Mouse (Mus musculus) liver, embryonic 11.5 days (tissue): ENCODE measurements at regions not wholly inside any gene's neighbourhood (a gene's known extent, or its start where the extent isn't known, plus 50 kb on each side); places are given as distances from the start of the nearest gene placed in this dataset.

Experiments
- ATAC-seq: fragments of 200-750 bp; cut with Nextera tagmentation; replicated peaks from 2 replicates; pipeline ENCODE4 v1.8.0; 2017; ENCODE audit warnings: moderate number of reproducible peaks, mild to moderate bottlenecking, moderate TSS enrichment, moderate library complexity; ENCODE audit not compliant: low FRiP score
- DNase-seq: peaks from one replicate; pipeline ENCODE4 v3.0.0-alpha.2; 2017; ENCODE audit warnings: low spot score
- H3K27ac ChIP-seq: fragments of 300-500 bp; sonication (generic); 2 replicates; pipeline ENCODE4 v1.5.1; 2014; ENCODE audit warnings: mild to moderate bottlenecking, low read depth, low read length, control low read depth
- H3K27me3 ChIP-seq: fragments of 300-500 bp; sonication (generic); replicated peaks from 2 replicates; pipeline ENCODE4 v1.6.1; 2014; ENCODE audit warnings: low read length, mixed read lengths; ENCODE audit not compliant: control insufficient read depth, insufficient read depth
- H3K36me3 ChIP-seq: fragments of 300-500 bp; sonication (generic); 2 replicates; pipeline ENCODE4 v1.6.1; 2014; ENCODE audit warnings: mild to moderate bottlenecking, low read length, moderate library complexity, mixed read lengths; ENCODE audit not compliant: control insufficient read depth, insufficient read depth
- H3K4me1 ChIP-seq: fragments of 300-500 bp; sonication (generic); replicated peaks from 2 replicates; pipeline ENCODE4 v1.6.1; 2014; ENCODE audit warnings: low read length, mixed read lengths; ENCODE audit not compliant: control insufficient read depth, insufficient read depth
- H3K4me2 ChIP-seq: fragments of 300-500 bp; sonication (generic); 2 replicates; pipeline ENCODE4 v1.6.1; 2014; ENCODE audit warnings: mild to moderate bottlenecking, control low read depth, moderate library complexity
- H3K4me3 ChIP-seq: fragments of 300-500 bp; sonication (generic); 2 replicates; pipeline ENCODE4 v1.5.1; 2014; ENCODE audit warnings: low read depth, low read length, control low read depth
- H3K9ac ChIP-seq: fragments of 300-500 bp; sonication (generic); 2 replicates; pipeline ENCODE4 v1.6.1; 2014; ENCODE audit warnings: low read depth, low read length, control low read depth
- H3K9me3 ChIP-seq: fragments of 300-500 bp; sonication (generic); 2 replicates; pipeline ENCODE4 v1.6.1; 2016; ENCODE audit warnings: low read length, inconsistent platforms, mixed read lengths; ENCODE audit not compliant: control insufficient read depth
- WGBS: fragments of 180-500 bp; shearing (Covaris S2); extraction: QIAGEN DNeasy Blood & Tissue Kit; methylation state at CpG from one replicate; pipeline ENCODE4 v1.1.7; 2014; 5-methylcytosine and 5-hydroxymethylcytosine counted together

GRCm38 (mm10) chr5:119010048-119010447, 449.6 kb downstream of the Med13l start:
- H3K27me3 ChIP-seq: peaks cover 15% of the 10 kb centered on the region
- DNase-seq: no peak

GRCm38 (mm10) chr5:119015181-119015580, 454.7 kb downstream of the Med13l start:
- no peak for ATAC-seq

More at GRCm38 (mm10) chr5:119010048-119010447, 449.6 kb downstream of the Med13l start:
- Histone ChIP-seq H3K27ac (no peak overlapping the region), H3K36me3 (no peaks in the 10 kb centered on the region), H3K9me3 (no peaks in the 10 kb centered on the region; the same call in 1 of the 2 replicates), H3K9ac (no peak overlapping the region), H3K4me1 (peaks cover 5% of the 10 kb centered on the region; the same call in 1 of the 2 replicates), H3K4me2 (no peak overlapping the region), H3K4me3 (no peak overlapping the region)
- ATAC-seq: no peak
- WGBS: 45% methylated on average over 14 of the region's 14 CpGs

GRCm38 (mm10) chr5:119015606-119016255, 455.3 kb downstream of the Med13l start:
- no peak for ATAC-seq
- Histone ChIP-seq H3K9ac (no peak overlapping the region), H3K9me3 (no peaks in the 10 kb centered on the region; the same call in 1 of the 2 replicates), H3K4me1 (no peaks in the 10 kb centered on the region), H3K4me3 (no peak overlapping the region), H3K27ac (no peak overlapping the region), H3K27me3 (no peaks in the 10 kb centered on the region), H3K4me2 (no peak overlapping the region), H3K36me3 (no peaks in the 10 kb centered on the region)
- WGBS: 28% methylated on average over 15 of the region's 15 CpGs
- DNase-seq: no peak

More at GRCm38 (mm10) chr5:119015181-119015580, 454.7 kb downstream of the Med13l start:
- H3K4me3 ChIP-seq: no peak overlapping the region
- H3K9me3 ChIP-seq: no peaks in the 10 kb centered on the region; the same call in 1 of the 2 replicates
- H3K4me2 ChIP-seq: no peak overlapping the region
- H3K27me3 ChIP-seq: no peaks in the 10 kb centered on the region
- no peak for DNase-seq
- H3K36me3 ChIP-seq: no peaks in the 10 kb centered on the region
- no peaks in the 10 kb centered on the region for H3K4me1 ChIP-seq
- no peak overlapping the region for H3K27ac ChIP-seq
- 85% methylated on average over 5 of the region's 5 CpGs for WGBS
- no peak overlapping the region for H3K9ac ChIP-seq

DNA sequence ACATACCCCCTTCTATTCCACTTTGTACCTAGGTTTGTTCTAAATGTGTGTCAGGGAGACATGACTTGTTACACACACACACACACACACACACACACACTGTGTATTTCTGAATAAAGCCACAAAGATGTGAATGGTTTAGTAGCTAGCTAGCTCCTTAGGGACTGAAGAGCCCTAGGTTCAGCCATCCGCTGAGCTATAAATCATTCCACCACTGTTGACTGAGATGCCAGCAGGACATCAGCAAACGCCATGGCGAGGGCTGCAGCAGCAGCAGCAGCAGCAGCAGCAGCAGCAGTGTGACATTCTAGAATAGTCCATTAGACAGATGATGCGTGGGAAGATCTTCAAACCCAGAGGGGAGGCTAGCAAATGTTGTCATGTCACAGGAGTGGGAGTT, 455.9 kb downstream of the Med13l start:
- Histone ChIP-seq H3K4me3 (no peak overlapping the region), H3K9me3 (no peaks in the 10 kb centered on the region; the same call in 1 of the 2 replicates), H3K36me3 (no peaks in the 10 kb centered on the region), H3K27ac (no peak overlapping the region), H3K4me2 (no peak overlapping the region), H3K4me1 (no peaks in the 10 kb centered on the region), H3K27me3 (no peaks in the 10 kb centered on the region), H3K9ac (no peak overlapping the region)
- WGBS: 44% methylated on average over 4 of the region's 4 CpGs
- DNase-seq: no peak
- no peak for ATAC-seq

DNA sequence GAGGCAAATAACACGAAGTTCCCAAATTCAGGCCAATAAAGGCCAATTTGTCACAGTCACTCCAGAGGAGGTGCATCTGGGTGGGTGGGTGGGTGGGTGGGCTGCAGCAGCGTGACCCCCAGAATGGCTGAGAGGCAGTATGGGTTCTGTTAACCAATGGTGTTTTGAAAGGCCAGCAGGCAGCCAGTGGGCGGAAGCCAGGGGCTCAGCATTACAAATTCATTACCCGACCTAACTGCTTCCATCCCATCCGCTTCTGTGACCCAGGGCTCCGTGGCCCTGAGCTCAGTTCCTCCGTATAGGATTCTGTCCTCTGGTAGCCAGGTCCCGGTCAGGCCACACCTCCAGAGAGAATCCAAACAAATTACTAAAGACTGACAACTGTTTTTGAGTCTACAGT, 463.5 kb downstream of the Med13l start:
- no peak overlapping the region for H3K27ac ChIP-seq
- H3K36me3 ChIP-seq: no peaks in the 10 kb centered on the region
- H3K9ac ChIP-seq: no peak overlapping the region
- 69% methylated on average over 8 of the region's 8 CpGs for WGBS
- H3K27me3 ChIP-seq: no peaks in the 10 kb centered on the region
- no peak for ATAC-seq
- no peak for DNase-seq
- no peaks in the 10 kb centered on the region for H3K9me3 ChIP-seq
- no peak overlapping the region for H3K4me2 ChIP-seq
- H3K4me1 ChIP-seq: no peaks in the 10 kb centered on the region
- H3K4me3 ChIP-seq: no peak overlapping the region

DNA sequence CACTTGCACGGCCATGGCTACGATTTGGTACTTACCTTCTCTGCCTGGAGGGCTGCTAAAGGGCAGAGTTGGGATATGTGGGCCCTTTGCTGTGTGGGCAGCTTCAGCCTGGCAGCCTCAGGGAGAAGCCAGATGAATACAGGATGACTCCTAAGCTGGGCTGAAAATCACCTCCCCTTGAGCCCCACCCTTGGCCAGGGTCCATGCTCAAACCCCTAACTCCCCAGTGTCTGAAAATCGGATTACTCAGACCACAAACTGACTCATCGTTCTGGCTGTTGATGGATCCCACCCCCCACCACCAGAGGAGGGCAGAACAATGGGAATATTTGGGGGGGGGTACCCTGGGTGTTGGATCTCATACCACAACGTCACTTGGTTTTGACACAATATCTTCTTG, 471.6 kb downstream of the Med13l start:
- Histone ChIP-seq H3K4me3 (no peak overlapping the region), H3K4me1 (no peaks in the 10 kb centered on the region), H3K9me3 (no peaks in the 10 kb centered on the region), H3K27ac (no peak overlapping the region), H3K9ac (no peak overlapping the region), H3K4me2 (no peak overlapping the region), H3K27me3 (no peaks in the 10 kb centered on the region; the same call in 1 of the 2 replicates), H3K36me3 (no peaks in the 10 kb centered on the region)
- WGBS: 81% methylated on average over 5 of the region's 5 CpGs
- no peak for DNase-seq
- no peak for ATAC-seq

DNA sequence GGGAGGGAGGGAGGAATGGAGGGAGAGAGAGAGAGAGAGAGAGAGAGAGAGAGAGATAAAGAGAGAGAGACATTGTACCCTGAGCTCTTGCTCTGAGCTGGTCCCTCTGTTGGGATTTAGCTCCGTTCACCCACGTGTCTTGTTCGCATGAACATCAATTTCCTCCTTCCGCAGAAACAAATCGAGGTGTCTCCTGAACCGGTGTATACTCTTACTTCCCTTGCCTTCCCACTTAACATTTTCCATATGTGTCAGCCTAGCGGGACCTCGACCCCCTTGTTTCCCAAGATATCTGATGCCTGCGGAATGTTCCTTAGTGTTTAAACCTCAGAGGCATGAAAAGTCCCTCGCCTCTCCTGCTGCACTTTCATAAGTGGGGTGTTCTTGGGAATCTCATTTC, 484.1 kb downstream of the Med13l start:
- Histone ChIP-seq H3K36me3 (no peaks in the 10 kb centered on the region), H3K9me3 (no peaks in the 10 kb centered on the region), H3K4me2 (no peak overlapping the region), H3K4me3 (no peak overlapping the region), H3K27me3 (no peaks in the 10 kb centered on the region), H3K27ac (no peak overlapping the region), H3K9ac (no peak overlapping the region), H3K4me1 (no peaks in the 10 kb centered on the region)
- WGBS: 74% methylated on average over 10 of the region's 10 CpGs
- DNase-seq (no peak), ATAC-seq (no peak)

GRCm38 (mm10) chr5:119047581-119047980, 487.1 kb downstream of the Med13l start:
- no peaks in the 10 kb centered on the region for H3K27me3 ChIP-seq
- no peaks in the 10 kb centered on the region for H3K9me3 ChIP-seq
- H3K27ac ChIP-seq: no peak overlapping the region
- H3K4me2 ChIP-seq: no peak overlapping the region
- WGBS: 41% methylated on average over 4 of the region's 4 CpGs
- no peaks in the 10 kb centered on the region for H3K4me1 ChIP-seq
- no peak overlapping the region for H3K9ac ChIP-seq
- H3K4me3 ChIP-seq: no peak overlapping the region
- H3K36me3 ChIP-seq: no peaks in the 10 kb centered on the region
- no peak for ATAC-seq
- DNase-seq: no peak

DNA sequence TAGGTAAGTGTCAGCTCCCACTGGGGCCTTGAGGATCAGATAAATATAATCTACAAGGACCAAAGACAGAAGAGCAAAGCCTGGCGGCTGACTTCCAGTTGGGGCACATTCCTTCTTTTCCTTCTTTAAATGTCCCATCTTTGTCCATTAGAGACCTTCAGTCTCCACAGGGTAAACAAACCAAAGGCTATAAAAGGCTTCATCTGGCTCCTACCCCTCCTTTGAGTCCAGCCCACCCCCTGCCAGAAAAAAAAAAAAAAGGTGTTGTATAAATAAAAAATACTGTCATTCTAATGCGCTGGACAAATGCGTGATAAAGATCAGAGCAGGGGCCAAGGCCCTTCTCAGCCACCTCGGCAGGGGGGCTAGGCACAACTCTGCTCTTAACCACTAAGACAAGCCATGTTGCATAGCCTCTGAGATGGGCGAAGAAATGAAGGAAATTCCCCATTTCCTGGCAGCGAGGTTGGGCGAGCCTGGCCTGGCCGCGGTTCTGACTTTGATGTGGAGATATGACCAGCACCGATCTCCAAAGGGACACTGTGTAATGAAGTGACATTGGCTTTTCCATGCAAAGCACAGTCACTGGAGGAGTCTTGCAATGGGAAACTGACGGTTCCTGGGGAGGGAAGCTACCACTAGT, 492.0 kb downstream of the Med13l start:
- no peak for ATAC-seq
- DNase-seq: no peak

More for the DNA sequence above, 492.0 kb downstream of the Med13l start:
- no peaks in the 10 kb centered on the region for H3K4me1 ChIP-seq
- no peaks in the 10 kb centered on the region; the same call in 1 of the 2 replicates for H3K27me3 ChIP-seq
- no peak overlapping the region for H3K4me3 ChIP-seq
- H3K27ac ChIP-seq: no peak overlapping the region
- 19% methylated on average over 11 of the region's 11 CpGs for WGBS
- no peaks in the 10 kb centered on the region for H3K9me3 ChIP-seq
- no peaks in the 10 kb centered on the region for H3K36me3 ChIP-seq
- H3K4me2 ChIP-seq: no peak overlapping the region
- no peak overlapping the region for H3K9ac ChIP-seq
